Mouse (Mus musculus) right cerebral cortex, postnatal 14 days (tissue): ENCODE measurements around the gene Rpgrip1.

Experiments used
- DNase-seq: peaks from one replicate; pipeline ENCODE4 v3.0.0; 2022

The Rpgrip1 gene

GRCm38 (mm10) chr14:52198141-52198540 is 87.6 kb downstream of the Rpgrip1 start:
- no peak for DNase-seq

- DNase-seq, result no peak
These were observed 88.9 kb downstream of the Rpgrip1 start for GRCm38 (mm10) chr14:52199412-52199811.
